Mouse (Mus musculus): ENCODE data around the gene Traf7. TPM values are rescaled to one million over a fixed set of nuclear protein-coding genes. Genes with fewer than 3 reads are reported as not detected.

The Traf7 gene
- polyA plus RNA-seq, 1 experiment from 2014 or later: 42.6 TPM

DNA sequence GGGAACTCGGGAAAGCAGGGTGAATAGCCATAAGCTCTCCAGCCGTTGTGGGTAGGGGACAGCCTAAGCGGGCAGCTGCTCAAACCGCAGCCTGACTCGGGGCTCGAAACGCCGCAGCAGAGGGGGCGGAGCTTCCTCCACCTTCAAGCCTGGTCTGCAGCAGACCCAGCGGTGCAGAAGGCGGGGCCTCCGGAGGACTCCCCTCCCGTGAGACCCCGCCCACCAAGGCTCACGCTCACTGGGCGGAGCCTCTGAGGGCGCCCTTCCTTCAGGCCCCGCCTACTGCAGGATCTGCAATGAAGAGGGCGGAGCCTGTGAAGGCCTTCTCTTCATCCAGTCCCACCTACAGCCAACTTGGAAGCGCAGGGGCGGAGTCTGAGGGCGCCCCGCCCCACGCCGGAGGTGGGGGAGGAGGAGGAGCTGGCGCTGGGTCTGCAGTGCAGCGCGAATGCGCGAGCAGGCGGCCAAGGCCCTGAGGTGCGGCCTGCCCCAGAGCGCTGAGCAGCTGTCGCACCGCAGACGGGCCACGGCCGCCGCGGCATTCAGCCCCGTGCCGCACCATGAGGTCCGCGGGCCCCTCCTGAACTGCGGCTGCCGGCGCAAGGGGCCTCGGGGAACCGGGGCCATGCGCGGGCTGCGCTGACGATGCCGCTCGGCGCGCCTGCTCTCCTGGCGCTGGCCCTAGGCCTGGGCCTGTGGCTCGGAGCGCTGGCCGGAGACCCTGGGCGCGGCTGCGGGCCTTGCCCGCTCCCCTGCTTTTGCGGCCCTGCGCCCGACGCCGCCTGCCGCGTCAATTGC, 22.1 kb upstream of the Traf7 start, which contains the start of gene Pkd1:
TSS of gene Pkd1 (plus strand) at position 217 of the 798 bp plus-strand sequence.
- peak within 1 kb of the TSS; percentile 94 for H3K4me3 ChIP-seq (ENCODE audit: low read depth, low read length)
- no peaks in the 10 kb centered on the region for H3K27me3 ChIP-seq (ENCODE audit: control insufficient read depth, insufficient read depth, low read length)
- peak within 1 kb of the TSS; percentile 93 for H3K9ac ChIP-seq (ENCODE audit: low read length)
- TF ChIP-seq EP300 (optimal IDR thresholded peaks at IDR 0.05): no peak
- no peak for TF ChIP-seq CTCF (IDR thresholded peaks at IDR 0.05; ENCODE audit: low read depth)
- no peaks in the 10 kb centered on the region for H3K9me3 ChIP-seq (ENCODE audit: control insufficient read depth, low read length)
- ATAC-seq (ENCODE audit: low FRiP score, low TSS enrichment) (peak; percentile 96), DNase-seq (ENCODE audit: low spot score) (peak; percentile 100)
- H3K4me2 ChIP-seq (replicated peaks; ENCODE audit: low read depth): peak within 1 kb of the TSS; percentile 80
- H3K36me3 ChIP-seq (ENCODE audit: control insufficient read depth, insufficient read depth, low read length): no peaks in the 10 kb centered on the region
- H3K27ac ChIP-seq (replicated peaks): peak within 1 kb of the TSS; percentile 99
- H3K4me1 ChIP-seq (replicated peaks; ENCODE audit: control insufficient read depth, insufficient read depth): no peaks in the 10 kb centered on the region
- WGBS: under 1% methylated on average over 56 of the region's 72 CpGs

- peak; percentile 38 for ATAC-seq (ENCODE audit: low FRiP score, low TSS enrichment)
- WGBS: 2% methylated on average over 23 of the region's 23 CpGs
Observed at GRCm38 (mm10) chr17:24548921-24549617, 21.3 kb upstream of the Traf7 start.

DNA sequence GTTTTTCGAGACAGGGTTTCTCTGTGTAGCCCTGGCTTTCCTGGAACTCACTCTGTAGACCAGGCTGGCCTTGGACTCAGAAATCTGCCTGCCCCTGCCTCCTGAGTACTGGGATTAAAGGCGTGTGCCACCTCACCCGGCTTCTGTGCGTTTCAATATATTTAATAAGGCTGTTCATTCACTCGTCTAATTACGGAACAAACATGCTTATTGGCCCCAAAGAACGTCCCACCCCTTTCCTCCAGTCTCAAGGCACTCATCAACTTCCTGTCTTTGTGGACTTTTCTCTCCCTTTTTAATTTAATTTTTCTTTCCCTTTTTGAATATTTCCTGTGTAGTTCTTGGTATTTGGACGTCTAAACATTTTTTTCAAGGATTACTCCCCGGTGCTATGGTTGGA, 20.7 kb upstream of the Traf7 start:
- 21% methylated on average over 9 of the region's 9 CpGs for WGBS
- no peak for TF ChIP-seq EP300 (optimal IDR thresholded peaks at IDR 0.05)
- H3K36me3 ChIP-seq (ENCODE audit: control insufficient read depth, insufficient read depth, low read length): no peaks in the 10 kb centered on the region
- H3K9ac ChIP-seq (ENCODE audit: low read length): peak overlapping the region; percentile 52; the same call in 1 of the 2 replicates
- peak overlapping the region; percentile 80 for H3K4me2 ChIP-seq (replicated peaks; ENCODE audit: low read depth)
- no peaks in the 10 kb centered on the region for H3K9me3 ChIP-seq (ENCODE audit: control insufficient read depth, low read length)
- H3K4me1 ChIP-seq (replicated peaks; ENCODE audit: control insufficient read depth, insufficient read depth): no peaks in the 10 kb centered on the region
- H3K27ac ChIP-seq (replicated peaks): peak overlapping the region; percentile 83
- no peaks in the 10 kb centered on the region for H3K27me3 ChIP-seq (ENCODE audit: control insufficient read depth, insufficient read depth, low read length)
- H3K4me3 ChIP-seq (ENCODE audit: low read depth, low read length): peak overlapping the region; percentile 94
- DNase-seq (ENCODE audit: low spot score) (no peak), ATAC-seq (ENCODE audit: low FRiP score, low TSS enrichment) (no peak)

More at GRCm38 (mm10) chr17:24548921-24549617, 21.3 kb upstream of the Traf7 start:
- Histone ChIP-seq H3K9ac (ENCODE audit: low read length) (peak overlapping the region; percentile 52), H3K4me2 (replicated peaks; ENCODE audit: low read depth) (peak overlapping the region; percentile 80), H3K27ac (replicated peaks) (peak overlapping the region; percentile 83), H3K36me3 (ENCODE audit: control insufficient read depth, insufficient read depth, low read length) (no peaks in the 10 kb centered on the region), H3K27me3 (ENCODE audit: control insufficient read depth, insufficient read depth, low read length) (no peaks in the 10 kb centered on the region), H3K9me3 (ENCODE audit: control insufficient read depth, low read length) (no peaks in the 10 kb centered on the region), H3K4me3 (ENCODE audit: low read depth, low read length) (peak overlapping the region; percentile 94), H3K4me1 (replicated peaks; ENCODE audit: control insufficient read depth, insufficient read depth) (no peaks in the 10 kb centered on the region)
- no peak for TF ChIP-seq EP300 (optimal IDR thresholded peaks at IDR 0.05)
- TF ChIP-seq CTCF (IDR thresholded peaks at IDR 0.05; ENCODE audit: low read depth): no peak
- DNase-seq (ENCODE audit: low spot score): peak; percentile 86

GRCm38 (mm10) chr17:24546234-24546633, 18.5 kb upstream of the Traf7 start:
- DNase-seq (ENCODE audit: low spot score) (peak; percentile 23), ATAC-seq (ENCODE audit: low FRiP score, low TSS enrichment) (no peak)
- Histone ChIP-seq H3K9ac (ENCODE audit: low read length) (no peak overlapping the region), H3K36me3 (ENCODE audit: control insufficient read depth, insufficient read depth, low read length) (no peaks in the 10 kb centered on the region), H3K4me1 (replicated peaks; ENCODE audit: control insufficient read depth, insufficient read depth) (no peaks in the 10 kb centered on the region), H3K4me2 (replicated peaks; ENCODE audit: low read depth) (no peak overlapping the region), H3K27me3 (ENCODE audit: control insufficient read depth, insufficient read depth, low read length) (no peaks in the 10 kb centered on the region), H3K9me3 (ENCODE audit: control insufficient read depth, low read length) (no peaks in the 10 kb centered on the region), H3K27ac (replicated peaks) (no peak overlapping the region), H3K4me3 (ENCODE audit: low read depth, low read length) (no peak overlapping the region)
- WGBS: 64% methylated on average over 3 of the region's 3 CpGs
- TF ChIP-seq EP300 (optimal IDR thresholded peaks at IDR 0.05): no peak
- no peak for TF ChIP-seq CTCF (IDR thresholded peaks at IDR 0.05; ENCODE audit: low read depth)

DNA sequence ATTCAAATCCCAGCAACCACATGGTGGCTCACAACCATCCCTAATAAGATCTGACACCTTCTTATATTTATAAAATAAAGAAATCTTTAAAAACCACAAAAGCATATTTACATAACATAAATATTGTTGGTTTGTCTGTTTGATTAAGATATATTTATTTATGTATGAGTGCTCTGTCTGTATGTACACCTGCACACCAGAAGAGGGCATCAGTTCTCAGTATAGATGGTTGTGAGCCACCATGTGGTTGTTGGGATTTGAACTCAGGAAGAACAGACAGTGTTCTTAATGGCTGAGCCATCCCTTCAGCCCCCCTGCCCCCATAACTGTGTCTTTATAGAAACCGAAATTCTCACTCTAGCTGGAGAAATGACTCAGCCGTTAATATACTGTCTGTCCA, 17.5 kb upstream of the Traf7 start:
- H3K9me3 ChIP-seq (ENCODE audit: control insufficient read depth, low read length): no peaks in the 10 kb centered on the region
- H3K4me2 ChIP-seq (replicated peaks; ENCODE audit: low read depth): no peak overlapping the region
- H3K27me3 ChIP-seq (ENCODE audit: control insufficient read depth, insufficient read depth, low read length): no peaks in the 10 kb centered on the region
- H3K9ac ChIP-seq (ENCODE audit: low read length): no peak overlapping the region
- no peak overlapping the region for H3K4me3 ChIP-seq (ENCODE audit: low read depth, low read length)
- 95% methylated on average over 2 of the region's 2 CpGs for WGBS
- no peaks in the 10 kb centered on the region for H3K36me3 ChIP-seq (ENCODE audit: control insufficient read depth, insufficient read depth, low read length)
- no peak for TF ChIP-seq CTCF (IDR thresholded peaks at IDR 0.05; ENCODE audit: low read depth)
- TF ChIP-seq EP300 (optimal IDR thresholded peaks at IDR 0.05): no peak
- DNase-seq (ENCODE audit: low spot score) (no peak), ATAC-seq (ENCODE audit: low FRiP score, low TSS enrichment) (no peak)
- H3K27ac ChIP-seq (replicated peaks): no peak overlapping the region
- H3K4me1 ChIP-seq (replicated peaks; ENCODE audit: control insufficient read depth, insufficient read depth): no peaks in the 10 kb centered on the region

DNA sequence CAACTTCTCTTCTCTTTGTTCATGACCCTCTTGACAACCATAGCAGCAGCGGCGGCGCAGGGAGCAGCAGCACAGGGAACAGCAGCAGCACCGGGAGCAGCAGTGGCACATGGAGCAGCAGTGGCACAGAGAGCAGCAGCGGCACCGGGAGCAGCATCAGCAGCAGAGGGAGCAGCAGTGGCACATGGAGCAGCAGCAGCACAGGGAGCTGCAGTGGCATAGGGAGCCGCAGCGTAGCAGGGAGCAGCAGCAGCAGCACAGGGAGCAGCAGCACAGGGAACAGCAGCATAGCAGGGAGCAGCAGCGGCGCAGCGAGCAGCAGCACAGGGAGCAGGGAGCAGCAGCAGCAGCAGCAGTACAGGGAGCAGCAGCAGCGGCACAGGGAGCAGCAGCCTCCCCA, 16.9 kb upstream of the Traf7 start:
- ATAC-seq (ENCODE audit: low FRiP score, low TSS enrichment) (no peak), DNase-seq (ENCODE audit: low spot score) (no peak)
- TF ChIP-seq EP300 (optimal IDR thresholded peaks at IDR 0.05): no peak
- TF ChIP-seq CTCF (IDR thresholded peaks at IDR 0.05; ENCODE audit: low read depth): peak; percentile 28; the same call in 1 of the 2 replicates
- Histone ChIP-seq H3K36me3 (ENCODE audit: control insufficient read depth, insufficient read depth, low read length) (no peaks in the 10 kb centered on the region), H3K4me1 (replicated peaks; ENCODE audit: control insufficient read depth, insufficient read depth) (no peaks in the 10 kb centered on the region), H3K4me2 (replicated peaks; ENCODE audit: low read depth) (no peak overlapping the region), H3K27me3 (ENCODE audit: control insufficient read depth, insufficient read depth, low read length) (no peaks in the 10 kb centered on the region), H3K4me3 (ENCODE audit: low read depth, low read length) (no peak overlapping the region), H3K9ac (ENCODE audit: low read length) (no peak overlapping the region), H3K27ac (replicated peaks) (no peak overlapping the region), H3K9me3 (ENCODE audit: control insufficient read depth, low read length) (no peaks in the 10 kb centered on the region)
- 18% methylated on average over 12 of the region's 12 CpGs for WGBS

All from stomach, postnatal 0 days (tissue).